Mouse (Mus musculus) cerebellum, adult 18-20 months (tissue): Measurements from ENCODE around the gene Olfr1204.

ENCODE experiments used
- DNase-seq, 2 experiments: peaks; one replicate each; pipeline ENCODE4 v3.0.0; 2021

The Olfr1204 gene

DNA sequence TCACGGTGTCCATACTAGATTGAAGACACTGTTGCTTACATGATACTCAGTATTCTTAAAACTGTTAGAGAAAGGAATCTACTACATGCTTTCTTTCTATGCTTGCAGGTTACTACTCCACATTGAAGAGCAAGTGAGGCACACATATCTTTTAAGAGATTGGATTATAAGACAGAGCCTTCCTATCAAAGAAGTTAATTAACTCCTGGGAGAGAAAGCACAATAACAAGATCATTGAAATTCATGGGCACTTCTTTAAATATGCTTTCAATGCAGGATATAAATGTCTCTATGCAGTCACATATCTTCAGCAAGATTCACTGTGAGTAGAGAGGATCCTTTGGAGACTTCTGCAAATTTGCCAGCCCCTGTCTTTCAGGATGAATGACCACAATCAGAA lies at the start of gene Olfr1204:
Gene Olfr1204, plus strand, starts transcription at position 301 of the 400 bp plus-strand sequence.
- DNase-seq = no peak

- no peak for DNase-seq
Measured at GRCm38 (mm10) chr2:88814196-88814595, 34.9 kb upstream of the Olfr1204 start, which contains the start of gene Olfr1202. Gene Olfr1202, plus strand, starts transcription at chr2:88814496.

DNA sequence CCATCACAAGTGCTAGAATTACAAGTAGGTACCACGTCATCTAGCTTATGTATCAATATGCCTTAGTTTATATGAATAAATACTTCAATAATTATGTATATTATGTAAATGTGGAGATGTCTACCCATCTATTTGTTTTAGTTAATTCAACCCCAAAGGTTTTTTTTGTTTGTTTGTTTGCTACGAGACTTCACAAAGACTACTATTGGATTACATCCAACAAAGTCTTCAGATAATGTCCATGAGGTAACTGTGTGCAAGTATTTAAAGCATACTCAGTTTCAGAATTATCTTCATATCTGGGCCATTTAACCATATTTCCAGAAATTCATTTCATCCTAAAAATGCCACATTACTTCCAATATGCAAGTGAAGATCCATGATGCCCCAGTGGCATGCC lies 19.7 kb upstream of the Olfr1204 start, which contains the start of gene Olfr1205:
Gene Olfr1205, plus strand, starts transcription at position 301 of the 400 bp plus-strand sequence.
- no peak for DNase-seq

DNA sequence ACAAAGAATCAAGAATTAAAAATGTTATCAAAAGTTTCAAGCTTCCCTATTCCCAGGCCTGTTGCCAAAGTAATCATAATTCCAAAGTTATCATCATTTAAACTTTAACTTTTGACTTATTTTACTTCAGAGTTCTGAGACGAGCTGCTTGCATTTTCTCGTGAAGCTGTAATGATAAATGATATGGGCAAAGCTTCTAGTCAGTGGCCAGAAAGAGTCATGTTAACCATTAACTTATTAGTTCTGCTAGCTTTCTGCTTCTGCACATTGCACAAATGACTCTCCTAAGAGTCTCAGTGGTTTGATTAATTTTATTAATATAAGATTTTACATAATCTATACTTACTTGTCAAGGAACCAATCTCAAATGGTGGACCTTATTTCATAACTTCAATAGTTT lies 10.6 kb upstream of the Olfr1204 start:
- no peak for DNase-seq

GRCm38 (mm10) chr2:88862931-88863330 lies 13.8 kb downstream of the Olfr1204 start, which contains the start of gene Olfr1206:
Gene Olfr1206, plus strand, starts transcription at chr2:88863231.
- no peak for DNase-seq

DNA sequence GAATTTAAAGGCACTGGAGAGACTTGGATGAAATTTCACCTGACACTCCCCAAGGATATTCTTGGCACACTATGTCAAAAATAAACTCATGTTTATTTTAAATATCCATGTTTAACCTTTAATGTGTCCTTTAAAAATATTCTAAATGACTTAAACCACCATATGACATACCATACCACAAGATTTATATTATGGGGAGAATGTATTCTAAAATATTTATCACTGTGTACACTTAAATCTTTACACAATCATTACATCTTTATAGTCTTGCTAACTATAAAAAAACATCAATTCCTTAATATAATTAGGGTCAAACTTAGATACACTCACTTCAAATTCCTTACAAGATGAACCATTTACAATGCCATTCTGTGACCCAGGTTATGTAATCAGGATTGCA lies 53.1 kb downstream of the Olfr1204 start, which contains the start of gene Olfr1208:
Gene Olfr1208, minus strand, starts transcription at position 101 of the 400 bp plus-strand sequence.
- no peak for DNase-seq
